Mouse (Mus musculus) kidney, adult 2 months (tissue): ENCODE results near the gene Rras.

Source experiments
- CTCF ChIP-seq: fragments of 200-500 bp; conservative IDR thresholded peaks from 2 replicates; pipeline ENCODE4 v1.5.1; 2011; ENCODE audit warnings: low read depth, mild to moderate bottlenecking, control low read depth, low read length, moderate library complexity, mixed read lengths; ENCODE audit not compliant: insufficient read depth, insufficient read length
- POLR2A ChIP-seq: fragments of 200-500 bp; IDR thresholded peaks from one replicate; pipeline ENCODE4 v1.6.1; 2011; ENCODE audit warnings: low read depth, low read length, control low read depth

DNA sequence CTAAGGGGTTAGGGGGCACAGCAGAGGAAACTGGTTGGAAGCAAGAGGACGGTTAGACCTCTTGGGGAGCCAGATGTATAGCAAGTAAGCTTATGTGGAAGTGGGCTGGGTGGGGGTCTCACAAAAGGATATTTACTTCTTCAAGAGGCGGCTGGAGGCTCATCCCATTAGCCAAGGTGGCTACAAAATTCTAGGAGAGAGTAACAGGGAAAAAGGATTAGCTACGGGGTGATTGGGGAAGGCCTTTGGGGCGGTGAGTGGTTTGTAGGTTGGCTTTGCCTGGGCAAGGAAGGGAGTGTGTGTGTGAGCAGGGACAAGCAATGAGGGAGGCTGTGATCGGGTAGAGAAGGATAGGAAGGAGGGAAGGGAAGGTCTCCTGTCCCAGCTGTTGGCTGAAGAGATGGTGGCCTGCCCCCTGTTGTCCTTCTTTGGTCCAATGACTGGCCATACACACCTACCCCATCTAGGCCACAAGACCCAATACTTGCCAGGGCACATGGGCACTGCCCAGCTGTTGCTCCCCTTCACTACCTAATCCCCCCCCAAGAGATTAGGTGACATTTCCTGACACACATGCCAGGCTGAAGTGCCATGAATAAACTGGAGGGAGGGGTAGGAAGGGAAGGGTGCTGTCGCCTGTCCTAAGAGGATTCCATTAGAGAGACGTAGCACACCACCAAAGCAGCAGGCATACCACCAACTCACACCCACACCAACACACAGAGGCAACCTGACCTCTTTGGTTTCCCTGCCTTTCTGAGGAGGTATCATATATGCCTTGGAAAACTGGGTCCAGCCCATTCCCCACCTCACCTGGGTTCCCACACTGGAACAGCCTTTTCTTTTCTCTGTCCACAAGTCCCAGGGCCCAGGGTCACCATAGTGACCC is 33.6 kb upstream of the Rras start:
- TF ChIP-seq CTCF (no peak), POLR2A (no peak)
